Mouse (Mus musculus): ENCODE results near the gene Tbc1d30.

The Tbc1d30 gene

DNA sequence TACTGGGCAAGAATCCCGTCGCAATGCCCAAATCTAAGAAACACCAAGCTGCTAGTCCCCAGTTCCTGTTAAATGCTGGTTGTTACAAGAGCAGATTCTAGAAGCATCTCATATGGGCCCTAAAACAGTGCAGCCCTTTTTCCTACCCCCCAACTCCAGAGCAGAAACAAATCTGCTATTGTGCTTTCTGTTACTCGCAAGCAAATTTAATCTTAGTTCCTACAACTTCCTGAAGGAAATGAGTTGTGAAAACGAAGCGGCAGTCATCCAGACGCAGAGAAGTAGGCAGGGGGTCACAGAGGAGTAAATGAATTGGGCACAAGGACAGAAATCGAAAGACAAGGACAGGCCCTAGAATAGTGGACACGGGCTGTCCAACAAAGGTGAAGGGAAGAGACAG lies 99.9 kb downstream of the Tbc1d30 start:
- DNase-seq (ENCODE audit: low read depth, low spot score) = no peak
- no peaks in the 10 kb centered on the region; the same call in 1 of the 2 replicates for H3K27me3 ChIP-seq (ENCODE audit: control insufficient read depth, insufficient read depth, low read length, poor library complexity, severe bottlenecking)
- no peaks in the 10 kb centered on the region for H3K36me3 ChIP-seq (ENCODE audit: control insufficient read depth, insufficient read depth, low read length, poor library complexity, severe bottlenecking)

DNA sequence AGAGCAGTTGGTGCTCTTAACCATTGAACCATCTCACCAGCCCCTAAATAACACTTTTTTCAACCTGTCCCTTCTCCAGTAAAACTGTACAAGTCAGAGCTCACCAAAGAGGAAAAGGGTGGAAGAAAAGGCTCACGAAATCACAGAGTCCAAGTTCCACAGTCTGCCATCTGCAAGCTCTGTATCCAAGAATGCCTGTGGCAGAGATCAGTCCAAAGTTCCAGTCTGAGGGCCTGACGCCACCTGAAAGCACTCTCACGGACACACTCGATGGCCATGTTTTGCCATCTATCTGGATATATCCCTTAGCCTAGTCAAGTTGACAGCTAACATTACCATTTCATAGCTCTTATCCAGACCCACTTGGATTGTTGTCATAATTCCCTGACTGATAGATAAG lies 101.3 kb downstream of the Tbc1d30 start:
- no peaks in the 10 kb centered on the region; the same call in 1 of the 2 replicates for H3K27me3 ChIP-seq (ENCODE audit: control insufficient read depth, insufficient read depth, low read length, poor library complexity, severe bottlenecking)
- no peaks in the 10 kb centered on the region for H3K36me3 ChIP-seq (ENCODE audit: control insufficient read depth, insufficient read depth, low read length, poor library complexity, severe bottlenecking)
- DNase-seq (ENCODE audit: low read depth, low spot score) = no peak

DNA sequence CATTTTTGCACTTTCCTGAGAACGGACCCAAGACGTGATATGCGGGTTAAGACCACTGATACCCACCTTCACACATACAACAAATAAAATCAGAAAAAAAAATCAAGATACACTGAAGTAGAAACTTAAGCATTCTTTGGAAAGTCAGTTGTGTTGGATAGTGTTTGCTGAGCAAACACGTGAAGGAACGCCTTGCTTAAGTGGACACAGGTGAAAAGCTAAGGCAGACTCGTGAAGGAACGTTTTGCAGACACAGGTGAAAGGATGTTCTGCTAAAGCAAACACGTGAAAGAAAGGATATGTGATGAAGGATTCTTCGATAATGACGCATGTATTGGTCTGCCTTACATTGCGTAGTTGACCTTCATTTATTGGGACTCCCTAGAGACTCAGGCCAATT lies 103.5 kb downstream of the Tbc1d30 start:
- DNase-seq (ENCODE audit: low read depth, low spot score) = no peak
- Histone ChIP-seq H3K27me3 (ENCODE audit: control insufficient read depth, insufficient read depth, low read length, poor library complexity, severe bottlenecking) (no peaks in the 10 kb centered on the region; the same call in 1 of the 2 replicates), H3K36me3 (ENCODE audit: control insufficient read depth, insufficient read depth, low read length, poor library complexity, severe bottlenecking) (no peaks in the 10 kb centered on the region)

DNA sequence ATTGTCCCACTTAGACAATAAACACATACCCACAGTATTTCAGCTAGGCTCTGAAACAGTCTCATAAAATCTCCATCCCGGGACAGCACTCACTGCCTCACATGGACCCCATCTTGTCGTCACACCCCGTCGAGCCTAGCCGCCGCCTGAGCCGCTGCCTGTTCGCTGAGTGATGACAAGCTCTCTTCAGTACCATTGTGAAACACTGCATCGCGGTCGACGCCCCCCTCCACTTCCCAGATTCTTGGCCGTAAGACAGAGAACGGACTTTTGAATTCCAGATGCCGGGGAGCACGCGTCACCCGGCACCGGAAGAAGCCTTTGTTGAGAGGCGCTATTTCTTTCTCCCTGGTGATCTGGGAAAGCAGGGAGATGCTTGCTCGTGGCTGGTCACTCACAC lies 104.1 kb downstream of the Tbc1d30 start:
- Histone ChIP-seq H3K27me3 (ENCODE audit: control insufficient read depth, insufficient read depth, low read length, poor library complexity, severe bottlenecking) (no peaks in the 10 kb centered on the region; the same call in 1 of the 2 replicates), H3K36me3 (ENCODE audit: control insufficient read depth, insufficient read depth, low read length, poor library complexity, severe bottlenecking) (no peaks in the 10 kb centered on the region)
- DNase-seq (ENCODE audit: low read depth, low spot score) = no peak

DNA sequence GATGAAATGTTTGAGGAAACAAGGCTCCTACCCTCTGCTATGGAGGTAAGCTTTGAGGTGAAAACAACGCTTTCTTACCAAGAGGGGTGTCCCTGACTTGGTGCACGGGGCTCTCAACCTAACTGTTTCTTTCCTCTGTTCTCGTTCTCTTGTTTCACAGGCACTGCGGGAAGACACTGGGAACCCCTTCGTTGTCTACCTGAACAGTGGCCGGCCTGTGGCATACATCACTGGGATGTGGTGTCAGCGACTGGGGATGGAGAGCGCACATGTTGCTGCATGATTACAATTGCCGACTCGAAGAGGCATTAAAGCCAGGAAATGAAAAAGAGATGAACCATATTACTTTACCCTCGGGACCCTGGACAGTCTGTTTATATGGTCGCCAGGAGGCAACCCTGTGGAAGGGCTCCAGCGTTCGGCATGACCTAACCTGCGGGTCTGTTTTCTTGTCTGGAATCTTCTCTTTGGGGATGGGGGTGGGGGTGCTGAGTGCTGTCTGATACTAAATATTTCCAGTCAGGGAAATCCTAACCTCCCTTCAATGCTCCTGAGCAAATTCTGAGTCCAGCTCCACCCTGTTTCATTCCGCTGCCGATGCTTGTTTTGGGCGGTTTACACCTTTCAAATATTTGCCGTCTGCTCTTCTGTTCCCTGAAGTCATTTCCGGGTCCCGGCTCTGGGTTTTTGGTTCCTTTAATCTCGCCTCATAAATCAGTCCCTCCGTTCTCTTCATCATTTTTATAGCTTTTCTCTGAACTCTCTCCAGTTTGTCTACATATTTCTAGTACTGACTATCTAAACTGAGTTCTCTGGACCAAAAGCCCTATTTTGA lies 107.5 kb downstream of the Tbc1d30 start:
- H3K36me3 ChIP-seq (ENCODE audit: control insufficient read depth, insufficient read depth, low read length, poor library complexity, severe bottlenecking) = no peaks in the 10 kb centered on the region
- H3K27me3 ChIP-seq (ENCODE audit: control insufficient read depth, insufficient read depth, low read length, poor library complexity, severe bottlenecking) = no peaks in the 10 kb centered on the region; the same call in 1 of the 2 replicates
- DNase-seq (ENCODE audit: low read depth, low spot score) = no peak

- Histone ChIP-seq H3K36me3 (ENCODE audit: control insufficient read depth, insufficient read depth, low read length, poor library complexity, severe bottlenecking) (no peaks in the 10 kb centered on the region), H3K27me3 (ENCODE audit: control insufficient read depth, insufficient read depth, low read length, poor library complexity, severe bottlenecking) (no peaks in the 10 kb centered on the region)
- DNase-seq (ENCODE audit: low read depth, low spot score) = no peak
Observed at GRCm38 (mm10) chr10:121242596-121242995, 108.5 kb downstream of the Tbc1d30 start.

DNA sequence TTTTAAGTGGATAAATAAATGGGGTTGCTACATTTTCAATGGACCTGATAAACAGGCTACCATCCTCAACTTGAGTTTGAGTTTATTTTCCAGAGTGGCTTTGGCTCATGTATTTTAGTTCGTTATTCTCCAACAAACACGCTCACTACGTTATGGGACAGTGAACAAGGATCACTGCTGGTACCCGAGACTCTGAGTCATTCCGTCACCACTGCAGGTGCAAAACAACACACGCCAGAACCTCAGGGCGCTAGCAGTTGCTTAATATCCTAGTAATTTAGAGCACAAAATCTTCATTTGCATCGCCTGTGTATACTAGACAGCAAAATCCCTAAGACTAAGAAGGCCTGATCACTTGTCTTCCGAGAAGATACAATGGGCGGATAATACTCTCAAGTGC lies 112.0 kb downstream of the Tbc1d30 start:
- H3K27me3 ChIP-seq (ENCODE audit: control insufficient read depth, insufficient read depth, low read length, poor library complexity, severe bottlenecking) = no peaks in the 10 kb centered on the region
- no peak for DNase-seq (ENCODE audit: low read depth, low spot score)
- no peaks in the 10 kb centered on the region for H3K36me3 ChIP-seq (ENCODE audit: control insufficient read depth, insufficient read depth, low read length, poor library complexity, severe bottlenecking)

- Histone ChIP-seq H3K36me3 (ENCODE audit: control insufficient read depth, insufficient read depth, low read length, poor library complexity, severe bottlenecking) (no peaks in the 10 kb centered on the region), H3K27me3 (ENCODE audit: control insufficient read depth, insufficient read depth, low read length, poor library complexity, severe bottlenecking) (no peaks in the 10 kb centered on the region)
- DNase-seq (ENCODE audit: low read depth, low spot score) = no peak
Observed at GRCm38 (mm10) chr10:121238551-121238950, 112.5 kb downstream of the Tbc1d30 start.

GRCm38 (mm10) chr10:121237377-121237776 lies 113.7 kb downstream of the Tbc1d30 start:
- Histone ChIP-seq H3K36me3 (ENCODE audit: control insufficient read depth, insufficient read depth, low read length, poor library complexity, severe bottlenecking) (no peaks in the 10 kb centered on the region), H3K27me3 (ENCODE audit: control insufficient read depth, insufficient read depth, low read length, poor library complexity, severe bottlenecking) (no peaks in the 10 kb centered on the region)
- DNase-seq (ENCODE audit: low read depth, low spot score) = no peak

DNA sequence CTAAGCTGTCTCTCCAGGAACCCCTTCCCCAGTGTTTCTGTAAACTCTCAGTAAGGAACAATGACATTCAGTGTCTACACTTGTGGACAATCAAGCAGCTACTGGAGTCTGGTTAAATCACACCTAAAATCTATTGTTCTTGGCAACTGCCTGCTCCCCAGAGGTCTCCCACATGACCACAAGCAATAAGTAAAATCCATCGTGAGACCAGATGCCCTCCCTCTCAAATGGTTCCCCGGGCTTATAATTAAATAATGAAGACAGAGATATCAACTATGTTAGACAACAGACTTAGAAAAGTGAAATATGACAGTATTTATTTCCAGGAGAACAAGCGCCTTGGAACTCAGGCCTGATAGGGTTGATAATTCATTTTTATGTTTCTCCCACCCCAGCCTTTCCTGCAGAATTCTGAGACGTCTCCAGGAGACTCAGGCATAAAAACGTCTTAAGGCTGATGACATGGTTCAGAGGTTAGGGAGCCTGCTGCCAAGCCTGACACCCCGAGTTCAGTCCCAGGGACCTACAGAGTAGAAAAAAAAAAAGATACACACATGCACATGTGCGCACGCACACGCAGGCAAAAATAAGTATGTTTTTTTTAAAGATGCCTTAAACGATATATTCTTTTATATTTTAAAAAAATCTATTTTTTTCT lies 115.8 kb downstream of the Tbc1d30 start:
- H3K27me3 ChIP-seq (ENCODE audit: control insufficient read depth, insufficient read depth, low read length, poor library complexity, severe bottlenecking) = no peaks in the 10 kb centered on the region
- H3K36me3 ChIP-seq (ENCODE audit: control insufficient read depth, insufficient read depth, low read length, poor library complexity, severe bottlenecking) = no peaks in the 10 kb centered on the region
- DNase-seq (ENCODE audit: low read depth, low spot score) = no peak

DNA sequence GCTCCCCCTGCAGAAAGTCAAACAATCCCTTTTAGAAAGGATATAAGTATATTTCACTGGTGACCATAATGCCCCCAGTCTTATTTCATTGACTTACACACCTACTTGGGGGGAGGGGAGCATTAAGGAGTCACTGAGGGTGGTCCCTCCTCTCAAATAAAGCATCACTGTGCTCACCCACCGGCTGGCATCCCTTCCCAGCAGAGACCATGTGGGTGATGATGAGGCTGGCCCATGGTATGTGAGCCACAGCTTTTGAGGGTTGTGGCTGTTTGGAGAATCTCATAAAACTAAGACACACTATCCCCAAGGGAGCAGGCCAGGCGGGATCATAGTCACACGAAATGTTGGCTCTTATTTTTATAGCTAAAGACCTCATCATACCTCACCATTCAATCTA lies 116.6 kb downstream of the Tbc1d30 start:
- no peak for DNase-seq (ENCODE audit: low read depth, low spot score)
- Histone ChIP-seq H3K27me3 (ENCODE audit: control insufficient read depth, insufficient read depth, low read length, poor library complexity, severe bottlenecking) (no peaks in the 10 kb centered on the region), H3K36me3 (ENCODE audit: control insufficient read depth, insufficient read depth, low read length, poor library complexity, severe bottlenecking) (no peaks in the 10 kb centered on the region)

DNA sequence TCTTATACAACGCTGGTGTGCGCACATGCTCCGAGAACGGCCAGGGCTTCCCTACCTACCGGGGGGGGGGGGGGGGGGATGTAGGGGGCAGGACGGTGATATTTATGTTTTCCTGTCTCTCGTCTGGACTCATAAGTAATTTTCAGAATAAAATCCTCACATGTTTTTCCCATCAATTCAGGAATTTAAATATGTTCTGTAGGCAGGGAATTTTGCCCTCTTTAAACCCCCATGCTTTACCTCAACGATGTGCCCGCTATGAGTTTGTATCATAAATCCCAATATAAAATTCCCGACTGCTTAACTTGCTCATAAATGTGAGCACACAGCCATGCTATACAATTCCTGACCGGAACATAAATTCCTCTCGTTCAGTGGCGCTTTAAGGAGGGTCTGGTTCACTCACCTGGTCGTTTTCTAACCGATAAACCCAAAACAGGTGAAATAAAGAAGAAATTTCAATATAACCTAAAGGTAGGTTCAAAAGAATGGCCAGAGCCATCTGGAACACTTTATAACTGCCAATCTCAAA lies 122.6 kb downstream of the Tbc1d30 start:
- no peaks in the 10 kb centered on the region for H3K27me3 ChIP-seq (ENCODE audit: control insufficient read depth, insufficient read depth, low read length, poor library complexity, severe bottlenecking)
- no peaks in the 10 kb centered on the region for H3K36me3 ChIP-seq (ENCODE audit: control insufficient read depth, insufficient read depth, low read length, poor library complexity, severe bottlenecking)
- DNase-seq (ENCODE audit: low read depth, low spot score) = no peak

DNA sequence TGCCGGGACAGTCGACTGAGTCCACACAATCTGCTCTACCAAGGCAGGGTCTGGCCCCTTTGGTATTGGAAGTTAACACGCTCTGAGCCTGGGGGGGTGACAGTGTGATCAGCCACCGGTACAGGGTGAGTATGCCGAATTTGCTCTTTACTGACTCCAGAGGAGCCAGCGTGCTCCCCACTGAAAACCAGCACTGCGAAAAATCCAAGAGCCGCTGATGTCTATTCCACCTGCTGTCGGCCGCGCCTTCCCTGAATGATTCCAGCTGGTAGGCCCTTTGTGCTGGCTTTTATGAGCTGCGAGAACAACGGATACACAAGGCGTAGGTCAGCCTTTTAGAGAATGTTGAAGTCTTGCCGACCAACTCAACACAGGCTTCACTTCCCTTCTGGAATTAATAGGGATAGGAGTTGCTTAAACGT lies 123.1 kb downstream of the Tbc1d30 start:
- DNase-seq (ENCODE audit: low read depth, low spot score) = no peak
- H3K36me3 ChIP-seq (ENCODE audit: control insufficient read depth, insufficient read depth, low read length, poor library complexity, severe bottlenecking) = no peaks in the 10 kb centered on the region

GRCm38 (mm10) chr10:121227403-121227802 lies 123.7 kb downstream of the Tbc1d30 start:
- Histone ChIP-seq H3K27me3 (ENCODE audit: control insufficient read depth, insufficient read depth, low read length, poor library complexity, severe bottlenecking) (no peaks in the 10 kb centered on the region), H3K36me3 (ENCODE audit: control insufficient read depth, insufficient read depth, low read length, poor library complexity, severe bottlenecking) (no peaks in the 10 kb centered on the region)
- DNase-seq (ENCODE audit: low read depth, low spot score) = no peak

More for the DNA sequence above, 123.1 kb downstream of the Tbc1d30 start:
- H3K27me3 ChIP-seq (ENCODE audit: control insufficient read depth, insufficient read depth, low read length, poor library complexity, severe bottlenecking) = no peaks in the 10 kb centered on the region

DNA sequence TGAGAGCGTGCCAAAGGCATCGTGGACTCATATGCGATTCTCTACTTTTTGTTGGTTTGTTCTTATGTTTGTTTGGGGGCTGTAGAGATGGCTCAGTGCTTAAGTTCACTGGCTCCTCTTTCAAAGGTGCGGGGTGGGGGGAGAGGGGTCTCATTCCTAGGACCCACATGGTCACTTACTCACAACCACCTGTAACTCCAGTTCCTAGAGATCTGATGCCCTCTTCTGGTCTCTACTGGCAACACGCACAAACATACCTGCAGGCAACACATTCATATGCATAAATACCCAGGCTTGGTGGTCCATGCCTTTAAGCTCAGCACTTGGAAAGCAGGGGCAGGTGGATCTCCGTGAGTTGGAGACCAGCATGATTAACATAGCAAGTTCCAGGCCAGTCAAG lies 125.4 kb downstream of the Tbc1d30 start:
- H3K27me3 ChIP-seq (ENCODE audit: control insufficient read depth, insufficient read depth, low read length, poor library complexity, severe bottlenecking) = no peaks in the 10 kb centered on the region
- H3K36me3 ChIP-seq (ENCODE audit: control insufficient read depth, insufficient read depth, low read length, poor library complexity, severe bottlenecking) = no peaks in the 10 kb centered on the region
- no peak for DNase-seq (ENCODE audit: low read depth, low spot score)
